Mouse (Mus musculus) frontal cortex, adult (tissue): ENCODE measurements at regions not wholly inside any gene's neighbourhood (a gene's known extent, or its start where the extent isn't known, plus 50 kb on each side); places are given as distances from the start of the nearest gene placed in this dataset.

Experiments used
- ATAC-seq: cut with Nextera tagmentation; 2 replicates; pipeline ENCODE4 v1.9.2; 2017; ENCODE audit warnings: mild to moderate bottlenecking, moderate library complexity, mixed read lengths; ENCODE audit not compliant: low TSS enrichment

- no peak for ATAC-seq
Observed at GRCm38 (mm10) chr15:17569205-17569604, 840.6 kb downstream of the Cdh9 start.

DNA sequence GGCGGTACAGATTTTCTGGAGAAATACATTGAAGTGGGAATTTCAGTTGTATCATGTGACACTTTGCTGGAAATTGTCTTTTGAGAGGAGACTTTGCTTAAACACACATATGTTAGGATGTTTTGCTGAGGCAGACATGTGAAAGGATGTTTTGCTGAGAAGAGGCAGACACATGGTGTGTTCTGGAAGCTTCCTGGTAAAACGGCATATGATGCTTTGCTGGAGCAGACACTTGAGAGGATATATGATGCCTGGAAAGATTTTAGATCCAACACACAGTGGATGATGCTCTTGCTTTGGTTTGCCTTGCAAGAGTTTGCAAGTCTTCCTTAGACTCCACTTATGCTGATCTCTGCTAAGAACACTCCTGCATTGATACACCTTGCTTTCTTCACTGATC lies 860.1 kb downstream of the Cdh9 start:
- no peak for ATAC-seq

- no peak for ATAC-seq
Observed at GRCm38 (mm10) chr15:17604402-17604801, 875.8 kb downstream of the Cdh9 start.

GRCm38 (mm10) chr15:17614945-17615344 lies 886.4 kb downstream of the Cdh9 start:
- peak; percentile 90 for ATAC-seq

DNA sequence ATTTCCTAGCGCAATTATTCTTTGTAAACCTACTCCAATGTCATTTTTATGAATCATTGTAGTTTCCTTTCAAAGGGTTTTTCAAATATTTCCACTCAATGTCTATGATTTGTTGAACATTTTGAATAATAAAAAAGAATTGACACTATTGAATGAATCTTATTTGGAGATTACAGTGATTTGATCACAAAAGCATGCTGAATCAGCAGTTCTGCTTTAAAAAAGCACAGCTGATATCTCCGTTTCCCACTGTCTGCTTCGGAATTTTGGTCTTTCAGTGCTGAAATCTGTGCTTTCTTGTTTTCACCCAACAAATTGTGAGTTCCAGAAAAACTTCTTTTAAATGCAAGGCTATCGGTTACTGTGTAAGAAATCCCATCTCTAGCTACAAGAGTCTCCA lies 912.7 kb downstream of the Cdh9 start:
- no peak for ATAC-seq
